Mouse (Mus musculus) heart, postnatal 4 days (tissue): ENCODE measurements around the gene Arhgdig. TPM values are rescaled to one million over a fixed set of nuclear protein-coding genes. Genes with fewer than 3 reads are reported as not detected.

Experiments
- DNase-seq: peaks from one replicate; pipeline ENCODE4 v3.0.0; 2021
- total RNA-seq, 2 experiments: library from RNA; stranded (reverse); gene quantifications; 2 replicates each; pipeline ENCODE4 v1.2.3; 2021

The Arhgdig gene
- 1 to 10 TPM; 1.6 to 2.0 TPM for total RNA-seq

DNA sequence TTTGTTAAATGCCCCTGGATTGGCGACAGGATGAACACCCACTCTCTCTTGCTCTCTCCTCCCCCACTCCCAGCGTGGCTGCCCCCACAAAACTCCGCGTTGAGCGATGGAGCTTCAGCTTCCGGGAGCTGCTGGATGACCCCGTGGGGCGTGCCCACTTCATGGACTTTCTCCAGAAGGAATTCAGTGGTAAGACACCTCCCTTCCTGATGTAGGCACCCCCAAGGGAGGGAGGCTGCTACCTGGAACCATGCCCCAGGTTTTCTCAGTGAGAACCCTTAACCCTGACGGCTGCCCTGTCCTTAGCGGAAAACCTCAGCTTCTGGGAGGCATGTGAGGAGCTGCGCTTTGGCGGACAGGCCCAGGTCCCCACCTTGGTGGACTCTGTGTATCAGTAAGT, at the start of gene Arhgdig:
Gene Arhgdig, minus strand, starts transcription at position 101 of the 400 bp plus-strand sequence.
- no peak for DNase-seq

DNA sequence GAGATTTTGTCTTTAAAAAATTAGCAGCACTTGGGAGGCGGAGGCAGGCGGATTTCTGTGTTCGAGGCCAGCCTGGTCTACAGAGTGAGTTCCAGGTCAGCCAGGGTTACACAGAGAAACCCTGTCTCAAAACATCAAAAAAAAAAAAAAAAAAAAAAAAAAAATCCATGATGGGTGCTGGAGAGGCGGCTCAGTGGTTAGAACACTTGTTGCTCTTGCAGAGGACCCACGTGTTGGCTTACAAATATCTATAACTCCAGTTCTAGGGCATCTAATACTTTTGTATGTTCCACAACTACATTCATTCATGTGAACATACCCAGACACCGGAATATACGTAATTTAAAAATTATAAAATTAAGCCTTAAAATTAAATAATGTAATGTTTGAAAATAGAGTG, 47.7 kb upstream of the Arhgdig start:
- DNase-seq, result no peak

DNA sequence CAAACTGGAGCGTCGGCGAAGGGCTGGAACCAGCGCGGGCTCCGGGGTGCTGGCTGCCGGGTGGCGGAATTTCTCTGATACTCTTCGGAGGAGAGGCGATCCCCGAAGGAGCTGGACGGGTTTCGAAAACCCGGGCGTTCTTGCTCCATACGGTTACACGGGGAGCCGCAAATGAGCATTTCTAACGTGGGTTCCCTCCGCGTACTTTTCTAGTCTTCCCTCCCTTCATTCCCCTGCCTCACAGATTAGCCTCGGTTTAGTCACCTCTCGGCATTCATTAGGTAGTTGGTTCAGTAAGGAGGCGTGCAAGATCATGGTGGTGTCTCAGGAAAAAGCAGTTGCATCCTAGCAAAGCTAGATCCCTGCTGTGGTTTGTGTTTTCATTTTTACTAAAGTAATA, 45.8 kb upstream of the Arhgdig start:
- no peak for DNase-seq

DNA sequence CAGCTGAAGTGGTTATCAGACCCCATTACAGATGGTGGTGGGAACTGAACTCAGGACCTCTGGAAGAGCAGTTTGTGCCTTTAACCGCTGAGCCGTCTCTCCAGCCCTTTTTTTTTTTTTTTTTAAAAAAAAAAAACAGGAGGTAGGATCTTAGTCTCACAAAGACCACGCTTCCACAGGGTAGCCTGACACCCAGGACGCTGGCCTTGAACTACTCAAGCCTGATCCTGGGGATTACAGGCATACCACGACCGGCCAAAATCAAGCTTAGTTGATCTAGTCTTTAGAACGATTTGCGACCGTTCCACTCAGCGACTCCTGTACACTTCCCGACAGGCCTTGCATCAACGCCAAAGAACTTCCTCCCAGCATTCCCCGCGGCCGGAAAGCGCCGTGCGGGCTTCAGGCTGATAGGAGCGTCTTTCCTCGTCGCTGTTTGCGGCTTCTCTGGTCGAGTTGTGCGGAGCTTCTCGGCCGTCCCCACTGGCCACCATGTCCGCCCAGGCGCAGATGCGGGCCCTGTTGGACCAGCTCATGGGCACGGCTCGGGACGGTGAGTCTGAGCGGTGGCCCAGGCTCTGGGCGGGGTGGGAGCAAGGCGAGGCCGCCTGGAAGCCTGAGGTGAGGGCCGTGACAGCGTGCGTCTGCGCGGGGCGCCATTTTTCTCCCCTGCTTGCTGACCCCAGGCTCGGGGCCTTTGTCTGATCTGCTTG, 45.1 kb upstream of the Arhgdig start, which contains the start of gene Luc7l:
Gene Luc7l, plus strand, starts transcription at position 358 of the 713 bp plus-strand sequence.
- DNase-seq, result peak; percentile 94

DNA sequence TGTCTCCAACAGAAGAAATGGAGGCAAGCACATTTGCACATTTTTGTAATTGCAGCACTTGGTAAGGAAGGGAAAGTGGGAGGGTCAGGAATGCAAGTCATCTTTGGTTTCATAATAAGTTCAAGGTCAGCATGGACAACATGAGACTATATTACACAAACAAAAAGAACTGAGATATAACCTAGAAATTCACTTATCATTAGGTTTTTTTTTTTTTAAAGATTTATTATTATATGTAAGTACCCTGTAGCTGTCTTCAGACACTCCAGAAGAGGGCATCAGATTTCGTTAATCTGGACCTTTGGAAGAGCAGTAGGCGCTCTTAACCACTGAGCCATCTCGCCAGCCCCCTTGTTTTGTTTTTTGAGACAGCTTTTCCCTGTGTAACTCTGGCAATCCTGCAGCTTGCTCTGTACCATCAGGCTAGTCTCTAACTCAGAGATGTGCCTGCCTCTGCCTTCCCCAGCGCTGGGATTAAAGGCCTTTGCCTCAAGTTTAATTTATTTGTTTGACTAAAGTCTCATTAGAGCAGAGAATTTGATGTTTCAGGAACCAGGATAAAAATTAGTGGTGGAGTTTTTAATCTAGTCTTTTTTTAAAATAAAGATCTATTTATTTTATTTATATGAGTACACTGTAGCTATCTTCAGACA, 44.4 kb upstream of the Arhgdig start:
- no peak for DNase-seq

DNA sequence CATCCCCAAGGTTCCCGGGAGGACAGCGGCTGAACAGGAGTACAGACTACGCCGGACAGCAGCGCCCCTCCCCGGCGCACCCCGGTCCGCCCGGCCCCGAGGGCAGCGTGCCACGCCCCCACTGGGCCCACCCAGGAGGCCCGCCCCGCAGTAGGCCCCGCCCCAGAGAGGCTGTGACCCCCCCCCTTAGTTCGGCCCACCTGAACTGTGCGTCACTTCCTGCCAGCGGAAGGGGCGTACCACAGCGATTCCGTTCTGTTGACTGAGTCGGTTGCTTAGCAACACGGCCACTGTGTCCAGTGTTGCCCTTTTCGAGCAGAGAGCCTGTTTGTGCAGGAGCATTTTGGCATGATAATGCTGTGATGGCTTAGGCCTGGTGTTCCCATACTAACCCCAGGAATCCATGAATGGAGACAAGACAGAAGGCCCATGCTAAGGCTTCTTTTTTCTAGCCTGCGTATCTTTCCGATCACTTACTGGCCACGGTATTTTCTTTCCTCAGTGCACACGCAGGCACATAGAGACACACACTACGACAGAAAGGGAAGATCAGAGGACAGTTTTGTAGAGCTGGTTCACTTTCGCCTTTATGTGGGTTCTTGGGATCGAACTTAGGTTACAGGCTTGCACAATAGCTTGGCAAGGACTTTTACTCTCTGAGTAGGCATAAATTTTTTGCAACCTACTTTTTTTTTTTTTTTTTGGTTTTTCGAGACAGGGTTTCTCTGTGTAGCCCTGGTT, 36.7 kb upstream of the Arhgdig start, which contains the start of gene Fam234a:
Gene Fam234a, minus strand, starts transcription at position 142 of the 741 bp plus-strand sequence.
- DNase-seq, result peak; percentile 96

DNA sequence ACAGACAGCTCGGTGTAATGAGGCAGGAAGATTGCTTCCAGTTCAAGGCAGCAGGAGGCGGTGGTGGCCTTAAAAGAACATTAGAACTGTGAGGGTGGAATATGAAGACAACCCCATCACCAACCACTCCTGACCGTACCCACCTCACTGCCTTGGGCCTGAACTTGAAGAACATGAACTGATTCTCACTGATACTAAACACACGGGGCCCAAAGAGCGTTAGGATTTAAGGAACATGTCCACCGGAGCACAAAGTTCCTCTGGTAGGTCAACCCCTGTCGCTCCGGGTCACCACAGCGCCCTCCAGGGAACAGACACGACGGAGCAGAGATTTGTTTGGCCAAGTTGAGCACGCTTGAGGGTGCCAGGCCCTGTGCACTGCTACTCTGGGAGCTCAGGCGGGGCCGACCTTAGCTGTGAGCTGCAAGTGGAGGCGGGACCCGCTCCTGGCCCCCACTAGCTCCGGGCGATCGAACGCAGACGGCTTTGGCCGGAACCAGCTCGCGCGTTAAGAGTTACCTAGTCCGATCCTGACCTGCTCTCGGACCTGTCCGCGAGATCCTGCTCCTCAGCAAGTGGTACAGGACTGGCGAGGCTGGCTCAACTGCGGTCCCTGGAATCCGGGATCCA, 36.0 kb upstream of the Arhgdig start:
- DNase-seq, result peak; percentile 77

DNA sequence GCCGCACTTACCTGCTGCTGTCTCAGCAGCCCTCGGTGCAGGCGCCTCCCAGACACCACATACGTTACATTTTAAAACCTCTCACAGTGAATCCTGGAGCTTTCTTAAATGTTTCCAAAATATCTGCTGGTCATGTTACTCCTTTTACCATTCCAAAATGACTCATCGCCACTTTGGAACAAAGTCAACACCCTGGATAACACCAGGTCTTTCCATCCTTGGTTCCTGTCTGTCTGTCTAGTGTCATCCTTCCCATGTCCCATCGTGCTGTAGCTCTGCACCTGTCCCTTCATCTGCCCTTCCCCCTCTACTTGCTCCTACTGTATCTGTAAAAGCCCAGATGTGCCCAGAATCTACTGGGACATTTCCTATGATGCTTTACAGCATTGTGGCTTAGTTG, 33.4 kb upstream of the Arhgdig start:
- DNase-seq, result no peak

DNA sequence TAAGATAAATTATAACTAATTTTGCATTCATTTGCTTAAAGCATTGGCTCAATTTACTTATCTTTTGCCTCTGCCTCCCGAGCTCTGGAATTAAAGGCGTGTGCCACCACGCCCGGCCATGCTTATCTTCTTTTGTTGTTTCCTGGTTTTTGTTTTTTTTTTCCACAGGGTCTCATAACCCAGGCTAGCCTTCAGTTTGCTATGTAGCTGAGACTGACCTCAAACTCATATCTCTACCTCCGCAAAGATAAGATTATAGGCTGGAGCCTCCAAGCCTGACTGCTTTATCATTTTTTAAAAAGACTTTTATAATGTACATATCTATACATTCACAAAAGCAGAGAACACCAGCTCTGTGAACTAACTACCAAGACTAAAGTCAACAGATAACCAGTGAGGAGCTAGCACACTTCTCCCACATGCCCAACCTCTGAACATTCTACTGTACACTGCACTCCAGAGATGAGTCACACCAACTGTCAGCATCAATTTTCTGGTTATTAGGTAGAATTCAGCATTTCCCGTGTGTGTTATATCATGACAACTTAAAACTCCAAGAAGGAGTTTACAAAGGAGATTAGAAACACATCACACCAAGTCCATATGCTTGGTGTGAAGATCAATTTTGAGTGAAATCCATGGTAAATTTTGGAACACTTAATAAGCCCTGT, 32.7 kb upstream of the Arhgdig start:
- no peak for DNase-seq

DNA sequence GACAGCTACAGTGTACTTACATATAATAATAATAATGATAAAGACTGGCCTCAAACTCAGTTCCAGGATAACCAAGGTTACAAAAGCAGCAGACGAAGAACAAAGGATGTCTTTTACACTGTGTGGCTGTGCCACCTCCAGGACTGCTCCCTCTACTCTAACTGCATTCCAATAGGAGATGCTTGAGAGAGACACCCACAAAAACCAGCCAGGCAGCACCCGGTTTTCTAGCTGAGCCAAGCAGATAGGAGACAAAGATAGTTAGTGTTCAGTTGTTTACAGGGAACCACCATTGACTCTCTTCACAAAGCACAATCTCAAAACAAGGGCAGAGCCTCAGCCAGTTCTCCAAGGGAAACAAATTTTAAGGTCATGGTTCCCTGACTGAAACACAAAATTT, 32.0 kb upstream of the Arhgdig start:
- no peak for DNase-seq

DNA sequence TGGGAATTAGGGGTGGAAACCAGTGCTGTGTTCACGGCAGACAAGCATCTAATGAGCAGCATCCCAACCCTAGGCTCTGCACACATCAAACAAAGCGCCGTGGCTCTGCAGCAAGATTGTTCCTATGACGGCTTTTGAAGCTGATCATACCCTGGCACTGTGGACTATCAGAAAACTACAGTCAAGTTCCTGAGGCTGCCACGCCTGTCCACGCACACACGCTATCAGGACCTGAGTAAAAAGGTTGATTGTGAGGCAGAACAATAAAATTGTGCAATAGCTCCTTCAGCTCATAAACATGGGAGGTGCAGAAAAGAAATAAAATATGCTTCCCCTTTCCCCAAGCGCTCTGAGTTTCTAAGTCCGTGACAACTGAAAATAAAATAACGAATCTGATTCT, 30.1 kb upstream of the Arhgdig start:
- DNase-seq, result no peak

DNA sequence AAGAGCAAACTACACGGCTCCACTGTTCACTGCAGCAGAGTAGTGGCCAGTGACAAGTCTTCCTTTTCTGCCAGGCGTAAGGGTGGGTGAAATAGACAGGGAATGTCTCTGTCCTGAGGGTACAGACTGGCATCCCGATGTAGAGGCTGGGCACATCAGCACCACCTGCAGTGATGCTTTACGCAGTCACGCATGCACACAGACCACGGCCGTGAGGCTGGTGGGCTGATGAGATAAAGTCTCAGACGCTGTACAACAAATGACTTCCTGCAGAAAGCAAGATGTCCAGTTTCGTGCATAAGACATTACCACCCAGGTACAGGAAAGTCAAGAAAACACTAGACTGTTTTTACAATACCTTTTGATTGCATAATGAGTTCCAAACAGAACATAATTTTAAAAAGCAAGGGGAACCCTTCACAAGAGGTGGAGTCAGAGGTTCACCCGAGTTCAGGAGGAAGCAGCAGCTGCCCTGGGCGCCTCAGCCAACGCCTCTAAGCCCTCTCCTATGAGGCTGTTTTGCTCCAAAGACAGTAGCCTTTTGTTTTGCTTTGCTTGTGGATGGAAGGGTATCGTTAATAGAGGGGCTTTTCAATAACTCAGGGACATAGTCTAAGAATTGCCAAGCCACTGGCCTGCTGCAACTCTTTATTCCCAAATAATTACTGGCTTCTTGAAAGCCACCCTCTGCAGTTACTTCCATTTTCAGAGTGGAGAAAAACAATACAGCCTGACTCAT, 27.7 kb upstream of the Arhgdig start:
- DNase-seq, result no peak

DNA sequence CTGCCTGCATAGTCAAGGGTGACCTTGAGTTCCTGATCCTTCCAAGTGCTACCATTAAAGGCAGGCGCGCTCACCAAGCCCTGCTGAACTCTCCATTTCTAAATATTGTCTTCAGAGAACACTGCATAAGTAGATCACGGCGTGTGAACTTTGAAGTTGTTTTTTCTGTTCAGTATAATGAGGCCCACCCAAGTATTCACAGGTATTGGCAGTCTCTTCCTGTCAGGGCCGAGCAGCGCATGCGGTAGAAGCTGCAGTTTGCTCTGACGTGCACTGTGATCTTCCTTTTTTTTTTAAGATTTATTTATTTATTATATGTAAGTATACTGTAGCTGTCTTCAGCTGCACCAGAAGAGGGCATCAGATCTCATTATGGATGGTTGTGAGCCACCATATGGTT, 26.8 kb upstream of the Arhgdig start:
- DNase-seq, result no peak

DNA sequence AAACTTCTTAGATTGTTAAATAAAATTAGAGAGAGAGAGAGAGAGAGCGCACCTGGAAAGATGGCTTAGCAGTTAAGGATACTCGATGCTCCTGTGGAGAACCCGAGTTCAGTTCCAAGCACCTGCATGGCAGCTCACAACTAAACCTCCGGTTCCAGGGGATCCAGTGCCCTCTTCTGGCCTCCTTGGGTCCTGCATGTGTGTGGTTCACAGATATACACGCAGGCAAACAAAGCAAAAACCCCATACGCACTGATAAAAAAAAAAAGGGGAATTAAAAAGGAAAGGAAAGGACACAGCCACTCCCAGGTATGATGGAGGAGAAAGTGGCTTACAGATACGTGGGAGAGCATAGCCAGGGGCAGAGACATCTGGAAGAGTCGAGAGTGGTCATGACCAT, 25.3 kb upstream of the Arhgdig start:
- no peak for DNase-seq

DNA sequence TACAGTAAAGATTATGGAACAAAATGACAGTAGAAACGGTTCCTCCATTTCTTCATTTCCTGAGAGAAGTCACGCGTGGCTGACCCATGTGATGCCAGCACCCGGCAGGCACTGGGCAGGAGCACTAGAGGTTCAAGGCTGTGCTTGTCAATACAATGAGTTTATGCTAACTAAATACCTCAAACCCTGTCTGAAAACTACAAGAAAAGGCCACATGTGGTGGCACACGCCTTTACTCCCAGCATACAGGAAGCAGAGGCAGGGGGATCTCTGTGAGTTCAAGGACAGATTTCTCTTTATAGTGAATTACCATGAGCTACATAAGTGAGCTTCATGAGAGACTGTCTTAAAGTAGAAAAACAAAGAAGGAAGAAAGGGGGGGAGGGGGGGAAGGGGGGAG, 23.6 kb upstream of the Arhgdig start:
- no peak for DNase-seq

DNA sequence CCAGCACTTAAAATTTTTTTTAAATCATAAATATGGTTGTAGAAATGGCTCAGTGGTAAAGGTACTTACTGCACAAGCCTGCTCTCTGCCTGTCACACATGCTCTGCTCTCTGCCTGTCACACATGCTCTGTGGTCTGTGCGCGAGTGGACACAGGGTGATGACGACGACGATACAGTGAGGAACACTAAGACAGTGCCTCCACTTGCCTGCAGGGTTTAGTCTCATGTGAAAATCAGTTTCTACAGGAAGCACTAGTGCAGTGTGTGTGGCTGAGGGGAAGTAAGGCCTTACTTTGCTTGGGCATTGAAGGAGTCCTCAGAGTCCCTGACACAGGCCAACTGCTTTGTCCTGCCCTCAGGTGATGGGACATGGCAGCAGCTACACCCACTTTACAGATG, 22.2 kb upstream of the Arhgdig start:
- no peak for DNase-seq

DNA sequence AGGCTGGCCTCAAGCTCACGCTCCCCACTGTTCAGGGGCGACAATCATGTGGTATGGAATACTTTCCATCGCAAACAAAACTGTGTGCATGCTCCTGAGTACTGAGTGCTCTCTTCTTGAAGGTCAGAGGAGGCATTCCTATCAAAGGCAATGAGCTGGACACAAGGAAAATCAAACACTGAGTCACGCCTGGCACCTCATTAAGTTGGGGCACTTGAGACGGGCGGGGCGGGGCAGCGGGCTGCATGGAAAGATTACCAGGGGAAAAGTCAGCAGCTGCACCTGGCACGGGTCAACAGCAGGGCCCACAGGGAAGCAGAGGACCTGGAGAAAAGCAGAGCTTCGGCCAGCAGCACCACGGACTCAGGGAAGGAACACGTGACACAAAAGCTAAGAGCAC, 17.6 kb upstream of the Arhgdig start:
- DNase-seq, result no peak

DNA sequence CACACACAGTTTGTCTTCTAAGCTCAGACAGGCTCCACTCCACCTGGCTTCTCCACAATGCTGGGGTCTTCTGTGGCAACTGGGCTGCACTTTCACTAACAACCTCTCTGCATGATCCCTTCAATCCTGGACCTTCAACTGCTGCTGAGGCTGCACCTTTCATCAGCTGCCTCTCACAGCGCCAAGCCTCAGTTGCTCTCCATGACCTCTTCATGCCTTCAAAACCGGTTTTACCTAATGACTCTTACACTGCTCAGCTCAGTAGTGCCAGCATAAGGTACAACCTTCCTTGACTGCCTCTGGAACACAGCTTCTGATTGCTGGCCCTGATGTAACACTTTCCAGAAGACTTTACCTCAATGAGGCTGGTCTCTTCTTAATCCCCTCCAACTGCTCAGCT, 13.9 kb upstream of the Arhgdig start:
- no peak for DNase-seq

DNA sequence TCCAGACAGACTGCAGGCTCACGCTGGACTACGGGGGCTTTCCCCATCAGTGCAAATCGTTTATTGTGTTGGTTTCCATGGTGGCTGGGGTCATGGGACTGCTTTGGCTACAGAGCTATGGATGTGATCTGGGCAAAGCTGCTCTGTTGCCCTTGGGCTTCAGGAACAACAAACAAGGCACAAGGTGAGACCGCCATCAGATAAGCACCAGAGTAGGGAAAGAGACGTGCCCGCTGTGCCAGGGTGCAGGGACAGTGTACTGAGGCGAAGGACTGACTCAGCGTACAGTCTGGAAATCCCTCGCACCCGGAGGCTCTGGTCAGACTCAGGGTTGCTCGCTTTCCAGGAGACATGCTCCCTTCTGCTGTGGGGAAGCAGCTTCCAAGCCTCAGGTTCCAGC, 5.1 kb upstream of the Arhgdig start:
- no peak for DNase-seq

DNA sequence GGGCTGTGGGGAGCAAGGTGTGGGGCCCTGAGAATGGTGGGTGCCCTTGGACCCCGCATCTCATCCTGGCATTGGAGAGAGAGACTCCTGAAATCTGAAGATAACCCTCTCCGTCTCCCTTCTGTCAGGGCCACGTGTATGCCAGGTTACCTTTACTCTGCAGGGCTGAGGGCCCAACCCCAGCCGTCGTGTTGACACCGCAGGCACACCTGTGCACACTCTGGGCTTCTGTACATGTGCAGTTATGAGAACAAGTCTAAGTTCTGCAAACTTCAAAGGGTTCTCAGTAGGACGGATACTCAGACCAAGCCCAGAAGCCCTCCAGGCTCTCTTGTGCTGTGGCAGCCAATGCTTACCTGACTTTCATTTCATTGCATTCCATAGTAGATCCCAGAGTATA, 4.7 kb upstream of the Arhgdig start:
- no peak for DNase-seq

DNA sequence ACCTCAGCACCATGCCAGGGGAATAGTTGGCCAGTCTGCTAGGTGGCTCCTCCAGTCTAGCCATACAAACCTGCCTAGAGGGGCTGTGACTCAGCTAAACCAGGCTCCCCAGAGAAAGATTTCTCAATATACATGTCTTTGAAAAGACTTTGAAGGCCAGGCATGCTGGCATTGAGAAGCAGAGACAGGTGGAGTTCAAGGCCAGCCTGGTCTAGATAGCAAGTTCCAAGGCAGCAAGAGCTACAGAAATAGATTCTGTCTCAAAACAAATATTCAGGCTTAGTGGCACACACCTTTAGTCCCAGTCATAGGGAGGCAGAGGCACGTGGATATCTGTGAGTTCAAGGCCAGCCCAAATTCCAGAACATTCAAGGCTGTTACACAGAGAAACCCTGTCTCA, 1.2 kb downstream of the Arhgdig start:
- DNase-seq, result no peak

DNA sequence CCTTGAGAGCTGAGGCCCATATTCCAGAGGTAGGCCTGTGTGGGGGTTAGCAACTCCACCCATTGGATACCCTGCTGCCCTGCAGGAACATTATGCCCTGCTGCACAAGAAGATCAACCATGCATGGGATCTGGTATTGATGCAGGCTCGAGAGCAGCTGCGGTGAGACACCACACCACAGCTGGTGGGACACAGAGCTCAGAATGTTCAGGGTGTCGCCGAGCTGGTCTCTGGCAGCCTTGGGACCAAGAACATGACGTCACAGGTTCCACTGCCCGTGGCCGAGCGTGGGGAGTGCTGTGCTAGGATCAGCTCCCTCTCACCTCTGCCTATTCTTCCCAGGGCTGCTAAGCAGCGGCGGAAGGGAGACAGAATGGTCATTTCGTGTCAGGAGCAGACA, 2.8 kb downstream of the Arhgdig start:
- no peak for DNase-seq
